Mouse (Mus musculus) heart, adult 2 months (tissue): Measurements from ENCODE around the gene Gnb5.

ENCODE experiments used
- CTCF ChIP-seq: fragments of 200-600 bp; IDR thresholded peaks from 2 replicates; pipeline ENCODE4 v1.8.1; 2022; ENCODE audit warnings: antibody characterized with exemption, mild to moderate bottlenecking, moderate library complexity
- POLR2A ChIP-seq: fragments of 200-500 bp; IDR thresholded peaks from 2 replicates; pipeline ENCODE4 v1.6.1; 2011; ENCODE audit warnings: mild to moderate bottlenecking, low read depth, low read length, control low read depth; ENCODE audit not compliant: insufficient read depth

DNA sequence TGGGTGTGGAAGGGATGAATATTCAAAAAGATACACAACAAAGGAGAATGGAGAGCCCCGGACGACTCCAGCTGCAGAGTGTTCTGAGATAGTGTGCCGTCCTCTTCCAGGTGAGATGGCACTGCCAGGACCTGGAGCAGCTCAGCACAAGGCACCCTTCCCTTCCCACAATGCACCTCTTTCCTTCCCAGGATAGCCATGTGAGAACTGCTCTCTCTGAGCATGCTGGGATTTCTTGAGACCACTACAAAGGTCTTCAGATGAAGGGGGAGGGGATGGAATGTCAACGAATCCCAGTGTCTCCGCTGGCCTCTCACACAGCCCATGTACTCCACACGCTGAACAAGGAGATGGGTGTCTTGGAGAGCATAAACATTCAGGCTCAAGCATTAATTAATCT lies 18.5 kb upstream of the Gnb5 start:
- no peak for TF ChIP-seq CTCF
- no peak for TF ChIP-seq POLR2A
